Mouse (Mus musculus) cerebellum, adult 2 months (tissue): ENCODE data around the gene Glyr1. TPM values are rescaled to one million over a fixed set of nuclear protein-coding genes. Genes with fewer than 3 reads are reported as not detected.

ENCODE experiments used
- DNase-seq, 2 experiments: peaks; one replicate each; pipeline ENCODE4 v3.0.0; 2021
- H3K27ac ChIP-seq: fragments of 200-500 bp; 2 replicates; pipeline ENCODE4 v1.5.1; 2012; ENCODE audit warnings: low read length, control low read depth, inconsistent platforms; ENCODE audit not compliant: insufficient read depth
- H3K27me3 ChIP-seq: fragments of 200-500 bp; 2 replicates; pipeline ENCODE4 v1.6.1; 2012; ENCODE audit warnings: inconsistent platforms, mild to moderate bottlenecking, low read length, moderate library complexity; ENCODE audit not compliant: control insufficient read depth, insufficient read depth
- H3K4me1 ChIP-seq: fragments of 200-500 bp; 2 replicates; pipeline ENCODE4 v1.6.1; 2011; ENCODE audit warnings: low read length; ENCODE audit not compliant: control insufficient read depth, insufficient read depth
- H3K4me3 ChIP-seq: fragments of 200-500 bp; replicated peaks from 2 replicates; pipeline ENCODE3; 2011; ENCODE audit warnings: mild to moderate bottlenecking, low read depth, low read length, control low read depth; ENCODE audit not compliant: insufficient read depth
- CTCF ChIP-seq: fragments of 200-500 bp; IDR thresholded peaks from 2 replicates; pipeline ENCODE4 v1.5.1; 2011; ENCODE audit warnings: low read depth, mild to moderate bottlenecking, control low read depth, low read length, moderate library complexity, borderline replicate concordance; ENCODE audit not compliant: insufficient read depth
- POLR2A ChIP-seq: fragments of 200-500 bp; IDR thresholded peaks from 2 replicates; pipeline ENCODE4 v1.6.1; 2011; ENCODE audit warnings: low read length, control low read depth, borderline replicate concordance; ENCODE audit not compliant: insufficient read depth
- WGBS: fragments of 180-500 bp; shearing (Covaris S2); methylation state at CpG from one replicate; pipeline ENCODE4 v1.1.7; 2018; 5-methylcytosine and 5-hydroxymethylcytosine counted together
- polyA plus RNA-seq: library from polyadenylated mRNA; depleted of rRNA; stranded (reverse); fragments of >200 nt; gene quantifications from 2 replicates; pipeline ENCODE4 v1.2.3, GENCODE M21; 2012; rRNA removed

The Glyr1 gene
- 139 and 146 TPM in 2 replicates for polyA plus RNA-seq

- Histone ChIP-seq H3K27me3 (no peaks in the 10 kb centered on the region), H3K4me1 (peaks cover 2% of the 10 kb centered on the region; the same call in 1 of the 2 replicates), H3K4me3 (peak within 1 kb of the TSS; percentile 90), H3K27ac (peak within 1 kb of the TSS; percentile 81)
- WGBS, result under 1% methylated on average over 56 of the region's 56 CpGs
- TF ChIP-seq POLR2A (peak; percentile 82), CTCF (no peak)
- DNase-seq, result peak; percentile 99 to 100
These were observed at the start of gene Glyr1, which contains the start of gene Ubn1 for GRCm38 (mm10) chr16:5049774-5050234. Gene Glyr1 (minus strand): TSS chr16:5049863. Gene Ubn1 (plus strand): TSS chr16:5050057.

DNA sequence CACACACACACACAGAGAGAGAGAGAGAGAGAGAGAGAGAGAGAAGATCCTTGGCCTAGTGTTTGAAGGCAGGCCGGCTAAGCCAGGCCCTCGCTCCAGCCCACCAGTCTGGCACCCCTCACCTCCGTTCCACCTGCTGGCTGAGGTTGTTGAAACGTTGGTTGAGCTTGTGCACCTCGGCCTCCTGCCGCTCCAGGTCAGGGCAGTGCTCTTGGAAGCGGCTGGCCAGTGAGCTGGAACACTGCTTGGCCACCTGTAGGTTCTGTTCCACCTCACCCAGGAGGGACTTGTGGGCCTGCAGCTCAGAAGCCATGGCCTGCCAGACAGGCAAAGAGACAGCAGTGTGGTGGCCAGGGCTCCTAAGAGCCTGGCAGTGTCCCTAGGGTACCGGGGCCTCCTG, 46.8 kb upstream of the Glyr1 start:
- Histone ChIP-seq H3K27ac (no peak overlapping the region), H3K4me1 (peaks cover 14% of the 10 kb centered on the region), H3K27me3 (no peaks in the 10 kb centered on the region), H3K4me3 (no peak overlapping the region)
- no peak for TF ChIP-seq CTCF
- TF ChIP-seq POLR2A, result no peak
- DNase-seq, result no peak
- 90% methylated on average over 8 of the region's 8 CpGs for WGBS

- WGBS, result 35% methylated on average over 5 of the region's 5 CpGs
- TF ChIP-seq POLR2A (no peak), CTCF (no peak)
- Histone ChIP-seq H3K27ac (no peak overlapping the region), H3K4me3 (no peak overlapping the region), H3K4me1 (no peaks in the 10 kb centered on the region), H3K27me3 (no peaks in the 10 kb centered on the region)
- no peak for DNase-seq
These were observed 43.6 kb upstream of the Glyr1 start for GRCm38 (mm10) chr16:5093285-5093684.

- no peak overlapping the region for H3K27ac ChIP-seq
- DNase-seq, result no peak
- no peak overlapping the region for H3K4me3 ChIP-seq
- WGBS, result 73% methylated on average over 10 of the region's 10 CpGs
- no peaks in the 10 kb centered on the region for H3K27me3 ChIP-seq
- H3K4me1 ChIP-seq, result no peaks in the 10 kb centered on the region
- TF ChIP-seq POLR2A (no peak), CTCF (no peak)
These were observed 39.4 kb upstream of the Glyr1 start for GRCm38 (mm10) chr16:5089021-5089420.

- WGBS, result 96% methylated on average over 2 of the region's 2 CpGs
- Histone ChIP-seq H3K4me3 (no peak overlapping the region), H3K27ac (no peak overlapping the region)
These were observed 36.5 kb upstream of the Glyr1 start for GRCm38 (mm10) chr16:5086179-5086578.

GRCm38 (mm10) chr16:5085196-5085595, 35.5 kb upstream of the Glyr1 start:
- no peak for TF ChIP-seq POLR2A
- no peak for TF ChIP-seq CTCF
- 74% methylated on average over 4 of the region's 4 CpGs for WGBS
- H3K27me3 ChIP-seq, result no peaks in the 10 kb centered on the region
- no peak overlapping the region for H3K4me3 ChIP-seq
- DNase-seq, result no peak
- H3K27ac ChIP-seq, result no peak overlapping the region
- no peaks in the 10 kb centered on the region; the same call in 1 of the 2 replicates for H3K4me1 ChIP-seq

More at GRCm38 (mm10) chr16:5086179-5086578, 36.5 kb upstream of the Glyr1 start:
- H3K4me1 ChIP-seq, result no peaks in the 10 kb centered on the region; the same call in 1 of the 2 replicates
- TF ChIP-seq POLR2A, result no peak
- TF ChIP-seq CTCF, result no peak
- no peaks in the 10 kb centered on the region for H3K27me3 ChIP-seq
- no peak for DNase-seq

DNA sequence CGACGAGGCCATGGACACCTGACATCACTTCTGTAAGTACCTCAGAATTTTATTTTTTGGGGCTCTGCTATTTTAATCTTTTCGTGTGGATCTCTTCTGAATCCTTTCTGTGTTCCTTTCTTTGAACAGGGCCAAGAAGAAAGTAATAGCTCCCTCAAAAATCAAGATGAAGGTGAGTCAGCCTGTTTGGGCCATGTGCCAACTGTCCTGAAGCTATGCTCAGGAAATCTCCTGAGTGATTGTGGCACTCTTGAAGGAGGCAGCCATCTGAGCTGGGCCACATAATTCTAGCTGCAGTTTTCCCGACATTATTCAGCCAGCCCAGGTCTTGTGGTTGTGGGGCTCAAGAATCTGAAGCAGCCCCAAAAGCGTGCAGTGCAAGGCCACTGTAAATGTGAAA, 24.7 kb upstream of the Glyr1 start:
- Histone ChIP-seq H3K4me3 (no peak overlapping the region), H3K4me1 (peaks cover 4% of the 10 kb centered on the region), H3K27ac (no peak overlapping the region), H3K27me3 (no peaks in the 10 kb centered on the region)
- 85% methylated on average over 5 of the region's 5 CpGs for WGBS
- peak; percentile 39 to 44 for DNase-seq
- TF ChIP-seq CTCF (no peak), POLR2A (no peak)

GRCm38 (mm10) chr16:5071974-5072373, 22.3 kb upstream of the Glyr1 start:
- Histone ChIP-seq H3K27me3 (no peaks in the 10 kb centered on the region), H3K4me1 (peaks cover 4% of the 10 kb centered on the region), H3K27ac (no peak overlapping the region), H3K4me3 (no peak overlapping the region)
- WGBS, result 39% methylated on average over 7 of the region's 7 CpGs
- no peak for TF ChIP-seq POLR2A
- TF ChIP-seq CTCF, result no peak
- DNase-seq, result peak in 1 of 2 experiments; percentile 20
